ENCODE assay signal across 18 mouse cellular contexts in genomic region chr5:148376358-148376757, GRCm38 (mm10).
"Had no signal": no experiment of that assay in that cellular context is flagged by ENCODE, and none has a peak within 500 bp of the region (broad histone marks: within the 10 kb centered on the region; RNA-seq: fewer than 3 reads in every experiment).

No protein-coding gene starts in this region.

- H3K4me3 ChIP-seq: kidney, embryonic 15.5 days; limb, embryonic 10.5 days; limb, embryonic 13.5 days; liver, embryonic 13.5 days; midbrain, embryonic 12.5 days had no signal

- H3K27me3 ChIP-seq: kidney, embryonic 15.5 days; limb, embryonic 13.5 days; liver, embryonic 13.5 days; midbrain, embryonic 12.5 days had no signal

- ATAC-seq: liver, postnatal 0 days; midbrain, embryonic 16.5 days had no signal

- H3K4me2 ChIP-seq: kidney, embryonic 15.5 days; limb, embryonic 13.5 days; liver, embryonic 13.5 days; lung, embryonic 14.5 days; midbrain, embryonic 12.5 days had no signal

- H3K9ac ChIP-seq: kidney, embryonic 15.5 days; limb, embryonic 13.5 days; liver, embryonic 13.5 days; liver, postnatal 0 days; lung, embryonic 14.5 days; midbrain, embryonic 12.5 days had no signal

- DNase-seq: kidney, adult 11 months; kidney, adult 8-10 months; kidney, postnatal 10 days; kidney, postnatal 36 days; layer of hippocampus, adult 9-11 months; liver; liver, embryonic 13.5 days; liver, postnatal 0 days; lung, embryonic 14.5 days; thymus, adult 18-20 months; thymus, postnatal 36 days had no signal

- H3K27ac ChIP-seq: kidney, embryonic 15.5 days; limb, embryonic 10.5 days; limb, embryonic 13.5 days; liver, embryonic 13.5 days; macrophage; midbrain, embryonic 12.5 days; stomach, postnatal 0 days had no signal

- H3K4me1 ChIP-seq: midbrain, embryonic 12.5 days had no signal

- H3K9me3 ChIP-seq: kidney, embryonic 15.5 days; limb, embryonic 10.5 days; liver, embryonic 13.5 days had no signal
